ENCODE assay signal across 15 mouse cellular contexts in the genomic region with DNA sequence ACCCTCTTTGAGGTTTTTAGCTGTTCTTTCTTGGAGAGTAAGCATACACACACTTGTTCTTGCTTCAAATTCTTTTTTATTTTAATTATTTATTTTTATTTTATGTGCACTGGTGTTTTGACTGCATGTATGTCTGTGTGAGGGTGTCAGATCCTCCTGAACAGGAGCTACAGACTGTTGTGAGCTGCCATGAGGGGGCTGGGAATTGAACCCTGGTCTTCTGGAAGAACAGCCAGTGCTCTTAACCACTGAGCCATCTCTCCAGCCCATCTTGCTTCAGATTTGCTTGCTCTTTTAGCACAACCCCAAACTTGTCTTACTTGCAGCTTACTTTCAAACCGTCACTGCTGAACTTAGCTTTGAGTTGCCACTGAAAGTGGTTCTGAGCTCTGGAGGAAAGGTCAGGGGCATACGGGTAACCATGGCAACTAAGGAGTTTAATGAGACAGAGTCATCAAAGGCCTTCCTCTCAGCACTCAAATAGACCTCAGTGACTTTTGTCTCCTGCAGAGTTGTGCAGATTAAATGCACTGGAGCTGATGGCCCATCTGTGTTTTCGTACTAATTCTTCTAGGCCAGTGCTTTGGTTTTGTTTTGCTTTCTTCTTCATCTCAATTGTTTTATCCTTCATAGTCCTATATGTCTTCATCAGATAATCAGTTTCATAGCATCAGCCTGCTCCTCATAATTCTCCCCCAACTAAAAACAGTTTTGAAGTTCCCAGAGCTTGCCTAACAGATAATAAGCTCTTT. TPM values are rescaled to one million over a fixed set of nuclear protein-coding genes. Genes with fewer than 3 reads are reported as not detected.
A peak's percentile ranks its signal among the peaks of the same experiment; 100 is the strongest.
DNase-seq lines count a peak whose midpoint lies in the region; ATAC-seq and TF ChIP-seq lines count a peak whose summit lies in the region.
"Had no signal": no experiment of that assay in that cellular context is flagged by ENCODE, and none has a peak within 500 bp of the region (broad histone marks: within the 10 kb centered on the region; RNA-seq: fewer than 3 reads in every experiment).

No protein-coding gene starts in this region.

- H3K27ac ChIP-seq in neural tube, embryonic 11.5 days (ENCODE audit: low read depth, low read length) = no peak overlapping the region
- H3K27ac ChIP-seq: embryonic facial prominence, embryonic 12.5 days; layer of hippocampus, adult 2 months; limb, embryonic 13.5 days had no signal

- peak; percentile 40 for DNase-seq in neural tube, embryonic 11.5 days (ENCODE audit: low spot score)
- no peak for DNase-seq in neural tube, embryonic 10.5 days (ENCODE audit: extremely low spot score, low spot score)
- DNase-seq in brain, embryonic 14.5 days (ENCODE audit: low read depth) = peak; percentile 62
- peak; percentile 57 for DNase-seq in forelimb bud, embryonic 11.5 days (ENCODE audit: low read depth, low spot score)
- DNase-seq in retina, embryonic 14.5 days (ENCODE audit: low spot score) = peak; percentile 35
- DNase-seq in kidney, postnatal 14 days = no peak
- DNase-seq in right cerebral cortex, postnatal 4 days = no peak
- DNase-seq: cerebellum, adult 11-12 months; lung, postnatal 36 days had no signal

- TF ChIP-seq POLR2A in brain, embryonic 14.5 days (IDR thresholded peaks at IDR 0.05; ENCODE audit: borderline replicate concordance, extremely low read depth, insufficient read depth, insufficient read length, poor library complexity, severe bottlenecking) = no peak

- H3K4me3 ChIP-seq in neural tube, embryonic 11.5 days (ENCODE audit: low read depth, low read length) = no peak overlapping the region
- H3K4me3 ChIP-seq: embryonic facial prominence, embryonic 12.5 days; heart, embryonic 12.5 days; layer of hippocampus, adult 2 months; limb, embryonic 13.5 days had no signal

- H3K9ac ChIP-seq in neural tube, embryonic 11.5 days (ENCODE audit: low read length) = no peak overlapping the region
- H3K9ac ChIP-seq: embryonic facial prominence, embryonic 12.5 days; heart, embryonic 12.5 days; limb, embryonic 13.5 days had no signal

- peak; percentile 67; the same call in 1 of the 2 replicates for ATAC-seq in neural tube, embryonic 11.5 days (ENCODE audit: insufficient read depth, low FRiP score, low TSS enrichment)
- no peak for ATAC-seq in cerebellum, adult (ENCODE audit: insufficient number of reproducible peaks, low FRiP score, low TSS enrichment)
- ATAC-seq: inflammation-experienced regulatory T-cells, adult 6 months had no signal

- no peak for TF ChIP-seq CTCF in brain, embryonic 14.5 days (IDR thresholded peaks at IDR 0.05; ENCODE audit: borderline replicate concordance, extremely low read depth, insufficient read depth, insufficient read length)

- H3K9me3 ChIP-seq in neural tube, embryonic 11.5 days (ENCODE audit: control insufficient read depth, low read length) = no peaks in the 10 kb centered on the region
- H3K9me3 ChIP-seq: embryonic facial prominence, embryonic 12.5 days; heart, embryonic 12.5 days; limb, embryonic 13.5 days had no signal

- H3K36me3 ChIP-seq in neural tube, embryonic 11.5 days (ENCODE audit: control insufficient read depth, insufficient read depth, low read length) = no peaks in the 10 kb centered on the region
- H3K36me3 ChIP-seq: embryonic facial prominence, embryonic 12.5 days had no signal

- H3K27me3 ChIP-seq in neural tube, embryonic 11.5 days (ENCODE audit: control insufficient read depth, insufficient read depth, low read length) = no peaks in the 10 kb centered on the region
- H3K27me3 ChIP-seq: embryonic facial prominence, embryonic 12.5 days; heart, embryonic 12.5 days; limb, embryonic 13.5 days had no signal

- H3K4me2 ChIP-seq in neural tube, embryonic 11.5 days (ENCODE audit: low read depth) = no peak overlapping the region
- H3K4me2 ChIP-seq: embryonic facial prominence, embryonic 12.5 days; heart, embryonic 12.5 days; limb, embryonic 13.5 days had no signal

- 0 out of 2 replicates have a peak, but pooled peaks cover 3% of the 10 kb centered on the region for H3K4me1 ChIP-seq in neural tube, embryonic 11.5 days (ENCODE audit: control insufficient read depth, insufficient read depth, low read length)
- H3K4me1 ChIP-seq: heart, embryonic 12.5 days; limb, embryonic 13.5 days had no signal

- 10% methylated on average over 3 of the region's 3 CpGs for WGBS in neural tube, embryonic 11.5 days

RNA-seq across cellular contexts. Expression of gene P2ry12, which starts 15.0 kb away (rescaled TPM):
- 3.4 and 3.8 TPM in 2 replicates for polyA plus RNA-seq in neural tube, embryonic 11.5 days (2014; fragmentation: Nextera tagmentation; extraction: Ambion mirVana)
- 6.6 and 6.7 TPM in 2 replicates for polyA plus RNA-seq in brain, embryonic 14.5 days (2012; rRNA removed)

Comparison
In these comparisons a context has a peak if more than half of its experiments do, and no peak if none do; other contexts are left out.
1. DNase-seq: peak in neural tube, embryonic 11.5 days (single experiment), brain, embryonic 14.5 days (single experiment), forelimb bud, embryonic 11.5 days (single experiment) and retina, embryonic 14.5 days (single experiment); none in neural tube, embryonic 10.5 days (single experiment), kidney, postnatal 14 days (single experiment) and right cerebral cortex, postnatal 4 days (single experiment).